In genomic region chr13:94064571-94064970, GRCm38 (mm10) we compare ENCODE assay signal across 10 mouse cellular contexts. TPM values are rescaled to one million over a fixed set of nuclear protein-coding genes. Genes with fewer than 3 reads are reported as not detected.
DNase-seq lines count a peak whose midpoint lies in the region; ATAC-seq lines count a peak whose summit lies in the region.
"Had no signal": no experiment of that assay in that cellular context is flagged by ENCODE, and none has a peak within 500 bp of the region (broad histone marks: within the 10 kb centered on the region; RNA-seq: fewer than 3 reads in every experiment).

No protein-coding gene starts in this region.

- ATAC-seq in lung, embryonic 15.5 days (ENCODE audit: borderline replicate concordance, extremely low read depth, low FRiP score, low TSS enrichment): no peak

- H3K36me3 ChIP-seq in lung, embryonic 15.5 days: no peaks in the 10 kb centered on the region
- H3K36me3 ChIP-seq: neural tube, embryonic 13.5 days had no signal

- WGBS in lung, embryonic 15.5 days: 27% methylated on average over 7 of the region's 7 CpGs

- H3K27ac ChIP-seq in lung, embryonic 15.5 days: peak overlapping the region; percentile 47
- H3K27ac ChIP-seq: macrophage had no signal

- H3K27me3 ChIP-seq in lung, embryonic 15.5 days: no peaks in the 10 kb centered on the region

- no peak overlapping the region for H3K4me3 ChIP-seq in lung, embryonic 15.5 days
- H3K4me3 ChIP-seq: neural tube, embryonic 13.5 days had no signal

- no peak overlapping the region for H3K9ac ChIP-seq in lung, embryonic 15.5 days
- H3K9ac ChIP-seq: neural tube, embryonic 13.5 days had no signal

- peaks cover 60% of the 10 kb centered on the region for H3K4me1 ChIP-seq in lung, embryonic 15.5 days

- no peaks in the 10 kb centered on the region for H3K9me3 ChIP-seq in lung, embryonic 15.5 days
- H3K9me3 ChIP-seq: neural tube, embryonic 13.5 days had no signal

- intact Hi-C loops in left cerebral cortex, postnatal 25 days (cut with DNase I): loop anchor here (10.0 kb wide), 1 partner anchor 270 kb away; no protein-coding TSS in a partner anchor

- H3K4me2 ChIP-seq in lung, embryonic 15.5 days: no peak overlapping the region
- H3K4me2 ChIP-seq: neural tube, embryonic 13.5 days had no signal

- DNase-seq in adrenal gland, adult (ENCODE audit: inconsistent age in 2 of 2, low spot score in 1 of 2): peak; percentile 62 to 86
- DNase-seq in adrenal gland, adult 18-20 months (ENCODE audit: low spot score in 2 of 2): no peak
- peak; percentile 30 for DNase-seq in adrenal gland, postnatal 25 days
- DNase-seq in kidney, adult 11 months: peak; percentile 68
- DNase-seq in B cell, adult 2 months: no peak
- DNase-seq in layer of hippocampus, adult 9-11 months: no peak
- no peak for DNase-seq in left cerebral cortex, postnatal 25 days (ENCODE audit: low spot score in 2 of 2)

RNA-seq across cellular contexts. Expression of gene Lhfpl2, which starts 7.0 kb away (rescaled TPM):
- 10 to 100 TPM; 22.4 to 31.0 TPM for total RNA-seq in adrenal gland, adult 18-20 months (2021)
- total RNA-seq in adrenal gland, postnatal 25 days (2021): 36.0 and 38.2 TPM in 2 replicates
- 53.7 and 56.7 TPM in 2 replicates for polyA plus RNA-seq in lung, embryonic 15.5 days (2015; fragmentation: Nextera tagmentation; extraction: Ambion mirVana)
- 10 to 100 TPM; 13.2 to 18.7 TPM for total RNA-seq in left cerebral cortex, postnatal 25 days (2021)

Comparison
In these comparisons a context has a peak if more than half of its experiments do, and no peak if none do; other contexts are left out.
1. DNase-seq: peak in adrenal gland, adult (2 of 2), adrenal gland, postnatal 25 days (single experiment) and kidney, adult 11 months (single experiment); none in adrenal gland, adult 18-20 months (0 of 2), B cell, adult 2 months (0 of 2), layer of hippocampus, adult 9-11 months (single experiment) and left cerebral cortex, postnatal 25 days (0 of 2).